Mouse (Mus musculus): ENCODE measurements around the gene Capn12. TPM values are rescaled to one million over a fixed set of nuclear protein-coding genes. Genes with fewer than 3 reads are reported as not detected.

Gene Capn12
- polyA plus RNA-seq, 1 experiment from 2014 or later, result 0.54 TPM

Other genes with a start within 250 kb of the Capn12 start
- 12.9 and 16.6 TPM in 2 replicates for gene Fbxo27, start 188.6 kb upstream of the Capn12 start, polyA plus RNA-seq (2015; fragmentation: Nextera tagmentation; extraction: Ambion mirVana)
- gene Fbxo17, start 164.6 kb upstream of the Capn12 start, polyA plus RNA-seq (2015; fragmentation: Nextera tagmentation; extraction: Ambion mirVana), result 4.7 and 5.4 TPM in 2 replicates
- 107 and 113 TPM in 2 replicates for gene Mrps12, start 139.6 kb upstream of the Capn12 start, polyA plus RNA-seq (2015; fragmentation: Nextera tagmentation; extraction: Ambion mirVana)
- gene Sars2, start 139.4 kb upstream of the Capn12 start, polyA plus RNA-seq (2015; fragmentation: Nextera tagmentation; extraction: Ambion mirVana), result 18.7 and 20.8 TPM in 2 replicates
- 0.72 and 1.1 TPM in 2 replicates for gene Ccer2, start 125.2 kb upstream of the Capn12 start, polyA plus RNA-seq (2015; fragmentation: Nextera tagmentation; extraction: Ambion mirVana)
- gene Sirt2, start 114.7 kb upstream of the Capn12 start, polyA plus RNA-seq (2015; fragmentation: Nextera tagmentation; extraction: Ambion mirVana), result 128 and 130 TPM in 2 replicates
- 70.2 and 72.2 TPM in 2 replicates for gene Nfkbib, start 113.9 kb upstream of the Capn12 start, polyA plus RNA-seq (2015; fragmentation: Nextera tagmentation; extraction: Ambion mirVana)
- gene Rinl, start 92.5 kb upstream of the Capn12 start, polyA plus RNA-seq (2015; fragmentation: Nextera tagmentation; extraction: Ambion mirVana), result 2.8 and 2.9 TPM in 2 replicates
- 117 and 127 TPM in 2 replicates for gene Hnrnpl, start 72.9 kb upstream of the Capn12 start, polyA plus RNA-seq (2015; fragmentation: Nextera tagmentation; extraction: Ambion mirVana)
- 115 and 117 TPM in 2 replicates for gene Ech1, start 56.2 kb upstream of the Capn12 start, polyA plus RNA-seq (2015; fragmentation: Nextera tagmentation; extraction: Ambion mirVana)
- 5.3 and 6.1 TPM in 2 replicates for gene Lgals4, start 47.6 kb upstream of the Capn12 start, polyA plus RNA-seq (2015; fragmentation: Nextera tagmentation; extraction: Ambion mirVana)
- gene Lgals7, start 17.6 kb upstream of the Capn12 start, polyA plus RNA-seq (2015; fragmentation: Nextera tagmentation; extraction: Ambion mirVana), result 4.9 and 5.3 TPM in 2 replicates
- gene Actn4, start 80.9 kb downstream of the Capn12 start, polyA plus RNA-seq (2015; fragmentation: Nextera tagmentation; extraction: Ambion mirVana), result 146 and 172 TPM in 2 replicates
- 282 and 295 TPM in 2 replicates for gene Eif3k, start 100.4 kb downstream of the Capn12 start, polyA plus RNA-seq (2015; fragmentation: Nextera tagmentation; extraction: Ambion mirVana)
- gene Map4k1, start 100.6 kb downstream of the Capn12 start, polyA plus RNA-seq (2015; fragmentation: Nextera tagmentation; extraction: Ambion mirVana), result 10.7 and 13.8 TPM in 2 replicates
- gene Ryr1, start 243.8 kb downstream of the Capn12 start, polyA plus RNA-seq (2015; fragmentation: Nextera tagmentation; extraction: Ambion mirVana), result 9.2 and 11.0 TPM in 2 replicates